Mouse (Mus musculus) CH12.LX (cell line): ENCODE measurements at regions not wholly inside any gene's neighbourhood (a gene's known extent, or its start where the extent isn't known, plus 50 kb on each side); places are given as distances from the start of the nearest gene placed in this dataset.

Experiments
- DNase-seq: peaks from one replicate; pipeline ENCODE4 v3.0.0-alpha.2; 2013; ENCODE audit errors: extremely low read depth
- H3K27ac ChIP-seq: 2 replicates; pipeline ENCODE4 v1.5.1; 2012; ENCODE audit warnings: low read depth, mild to moderate bottlenecking, control low read depth, moderate library complexity; ENCODE audit not compliant: insufficient read depth
- H3K27me3 ChIP-seq: replicated peaks from 2 replicates; pipeline ENCODE3; 2012; ENCODE audit warnings: inconsistent platforms
- H3K36me3 ChIP-seq, 2 experiments: replicated peaks in 1 of 2; 2 replicates each; pipeline versions ENCODE3 to v1.6.1; 2012; ENCODE audit warnings: inconsistent platforms in 1 of 2, low read length in 1 of 2, mild to moderate bottlenecking in 1 of 2, mixed read lengths in 1 of 2, moderate library complexity in 1 of 2; ENCODE audit not compliant: control insufficient read depth in 1 of 2, insufficient read depth in 1 of 2
- H3K4me1 ChIP-seq, 2 experiments: 2 replicates each; pipeline ENCODE4 v1.6.1; 2012; ENCODE audit warnings: inconsistent platforms in 1 of 2, moderate library complexity in 1 of 2; ENCODE audit not compliant: insufficient read depth in 2 of 2, control insufficient read depth in 1 of 2
- H3K4me2 ChIP-seq: 2 replicates; pipeline ENCODE4 v1.6.1; 2012; ENCODE audit warnings: low read depth, mild to moderate bottlenecking, control low read depth; ENCODE audit not compliant: poor library complexity, insufficient read depth, severe bottlenecking
- H3K4me3 ChIP-seq, 3 experiments: fragments of 150-350 bp in 1 of 3; sonication (generic) in 1 of 3; replicated peaks in 1 of 3; 2 replicates each; pipeline versions ENCODE3 to v1.5.1; 2011 to 2012; ENCODE audit warnings: low read depth in 2 of 3, low read length in 2 of 3, mild to moderate bottlenecking in 2 of 3, moderate library complexity in 2 of 3, control low read depth in 1 of 3, improper control_type of control experiment in 1 of 3, inconsistent platforms in 1 of 3, mixed read lengths in 1 of 3; ENCODE audit not compliant: poor library complexity in 1 of 3
- H3K79me2 ChIP-seq: replicated peaks from 2 replicates; pipeline ENCODE4 v1.6.1; 2012; ENCODE audit warnings: mild to moderate bottlenecking, moderate library complexity; ENCODE audit not compliant: control insufficient read depth, poor library complexity, insufficient read depth, severe bottlenecking; ENCODE audit errors: extremely low read depth
- H3K9ac ChIP-seq: 2 replicates; pipeline ENCODE4 v1.6.1; 2012; ENCODE audit warnings: low read depth, mild to moderate bottlenecking, control low read depth, moderate library complexity; ENCODE audit not compliant: insufficient read depth
- H3K9me3 ChIP-seq: replicated peaks from 2 replicates; pipeline ENCODE3; 2012; ENCODE audit warnings: low read length, inconsistent platforms, mixed read lengths
- BHLHE40 ChIP-seq: IDR thresholded peaks from 2 replicates; pipeline ENCODE4 v1.6.1; 2011; ENCODE audit warnings: mild to moderate bottlenecking, low read depth, low read length, improper control_type of control experiment
- CHD1 ChIP-seq: IDR thresholded peaks from 2 replicates; pipeline ENCODE4 v1.6.1; 2012; ENCODE audit warnings: low read depth, low read length, improper control_type of control experiment, inconsistent platforms
- CHD2 ChIP-seq: IDR thresholded peaks from 2 replicates; pipeline ENCODE4 v1.6.1; 2011; ENCODE audit warnings: low read length, improper control_type of control experiment
- E2F4 ChIP-seq: IDR thresholded peaks from 2 replicates; pipeline ENCODE4 v1.6.1; 2011; ENCODE audit warnings: low read depth, low read length, improper control_type of control experiment; ENCODE audit not compliant: insufficient replicate concordance
- EP300 ChIP-seq: IDR thresholded peaks from 2 replicates; pipeline ENCODE4 v1.6.1; 2011; ENCODE audit warnings: low read length, improper control_type of control experiment
- ETS1 ChIP-seq: conservative IDR thresholded peaks from 2 replicates; pipeline ENCODE4 v1.6.1; 2012; ENCODE audit warnings: low read depth, mild to moderate bottlenecking, inconsistent platforms, low read length, improper control_type of control experiment, moderate library complexity
- GABPA ChIP-seq: IDR thresholded peaks from 2 replicates; pipeline ENCODE4 v1.6.1; 2012; ENCODE audit warnings: low read depth, low read length, improper control_type of control experiment, inconsistent platforms; ENCODE audit not compliant: insufficient replicate concordance
- HCFC1 ChIP-seq: IDR thresholded peaks from 2 replicates; pipeline ENCODE4 v1.6.1; 2012; ENCODE audit warnings: low read depth, mild to moderate bottlenecking, inconsistent platforms, low read length, improper control_type of control experiment
- JUN ChIP-seq: IDR thresholded peaks from 2 replicates; pipeline ENCODE4 v1.6.1; 2011; ENCODE audit warnings: low read depth, mild to moderate bottlenecking, low read length, improper control_type of control experiment, moderate library complexity; ENCODE audit not compliant: insufficient read depth
- KAT2A ChIP-seq: IDR thresholded peaks from 2 replicates; pipeline ENCODE4 v1.6.1; 2012; ENCODE audit warnings: low read length, improper control_type of control experiment, inconsistent platforms; ENCODE audit not compliant: insufficient replicate concordance
- MEF2A ChIP-seq: IDR thresholded peaks from 2 replicates; pipeline ENCODE4 v1.6.1; 2014; ENCODE audit warnings: low read depth, mild to moderate bottlenecking, inconsistent platforms, low read length, improper control_type of control experiment, borderline replicate concordance
- MYC ChIP-seq: IDR thresholded peaks from 2 replicates; pipeline ENCODE4 v1.6.1; 2011; ENCODE audit warnings: low read depth, mild to moderate bottlenecking, improper control_type of control experiment, low read length
- NRF1 ChIP-seq: IDR thresholded peaks from 2 replicates; pipeline ENCODE4 v1.6.1; 2014; ENCODE audit warnings: low read depth, mild to moderate bottlenecking, inconsistent platforms, low read length, improper control_type of control experiment, moderate library complexity
- PAX5 ChIP-seq: IDR thresholded peaks from 2 replicates; pipeline ENCODE4 v1.6.1; 2012; ENCODE audit warnings: low read length, inconsistent platforms, mixed read lengths
- POLR2A ChIP-seq: IDR thresholded peaks from 2 replicates; pipeline ENCODE4 v1.6.1; 2011; ENCODE audit warnings: low read depth, mild to moderate bottlenecking, improper control_type of control experiment, low read length
- RCOR1 ChIP-seq: conservative IDR thresholded peaks from 2 replicates; pipeline ENCODE4 v1.6.1; 2012; ENCODE audit warnings: low read depth, mild to moderate bottlenecking, inconsistent platforms, low read length, improper control_type of control experiment
- SIN3A ChIP-seq: IDR thresholded peaks from 2 replicates; pipeline ENCODE4 v1.6.1; 2012; ENCODE audit warnings: low read length, improper control_type of control experiment, inconsistent platforms
- SMC3 ChIP-seq: IDR thresholded peaks from 2 replicates; pipeline ENCODE4 v1.6.1; 2011; ENCODE audit warnings: low read depth, low read length, improper control_type of control experiment
- TBP ChIP-seq: conservative IDR thresholded peaks from 2 replicates; pipeline ENCODE4 v1.6.1; 2011; ENCODE audit warnings: low read depth, low read length, improper control_type of control experiment
- TCF12 ChIP-seq: IDR thresholded peaks from 2 replicates; pipeline ENCODE4 v1.6.1; 2014; ENCODE audit warnings: low read depth, mild to moderate bottlenecking, inconsistent platforms, low read length, improper control_type of control experiment
- USF2 ChIP-seq: conservative IDR thresholded peaks from 2 replicates; pipeline ENCODE4 v1.6.1; 2011; ENCODE audit warnings: low read depth, low read length, improper control_type of control experiment
- ZKSCAN1 ChIP-seq: IDR thresholded peaks from 2 replicates; pipeline ENCODE4 v1.6.1; 2012; ENCODE audit warnings: low read depth, inconsistent platforms, low read length, improper control_type of control experiment, borderline replicate concordance
- ZMIZ1 ChIP-seq: IDR thresholded peaks from 2 replicates; pipeline ENCODE4 v1.6.1; 2012; ENCODE audit warnings: low read depth, mild to moderate bottlenecking, inconsistent platforms, low read length, improper control_type of control experiment
- ZNF384 ChIP-seq: IDR thresholded peaks from 2 replicates; pipeline ENCODE4 v1.6.1; 2012; ENCODE audit warnings: low read depth, low read length, improper control_type of control experiment, inconsistent platforms
- dilution Hi-C: fragments of 300-500 bp; cut with MboI; formaldehyde crosslinking; loops from 2 replicates; pipeline ENCODE4 v1.14.3; 2020; ENCODE audit warnings: low sequenced_read_pairs; ENCODE audit not compliant: extremely low pct_unique_long_range_greater_than_20kb, extremely low pct_ligation_motif_present
- in situ Hi-C: fragments of 300-500 bp; cut with MboI; formaldehyde crosslinking; loops from 3 replicates; pipeline ENCODE4 v1.14.3; 2019; ENCODE audit warnings: low sequenced_read_pairs, low pct_ligation_motif_present, low pct_unique_long_range_greater_than_20kb, mixed read lengths

GRCm38 (mm10) chr13:44086801-44087200, 302.2 kb downstream of the Cd83 start:
- Histone ChIP-seq H3K4me2 (no peak overlapping the region), H3K4me3 (no peak overlapping the region), H3K9me3 (no peaks in the 10 kb centered on the region), H3K27me3 (no peaks in the 10 kb centered on the region), H3K36me3 (no peaks in the 10 kb centered on the region), H3K4me1 (no peaks in the 10 kb centered on the region), H3K27ac (no peak overlapping the region), H3K79me2 (no peaks in the 10 kb centered on the region), H3K9ac (no peak overlapping the region)
- dilution Hi-C loops = no loop called here
- TF ChIP-seq BHLHE40 (no peak), HCFC1 (no peak), RCOR1 (no peak), SIN3A (no peak), EP300 (no peak), MEF2A (no peak), MYC (no peak), ZKSCAN1 (no peak), USF2 (no peak), CHD1 (no peak), KAT2A (no peak), NRF1 (no peak), ZNF384 (no peak), GABPA (no peak), TCF12 (no peak), ETS1 (no peak), POLR2A (no peak), TBP (no peak), CHD2 (no peak), E2F4 (no peak)
- DNase-seq = no peak
- in situ Hi-C loops = no loop called here

DNA sequence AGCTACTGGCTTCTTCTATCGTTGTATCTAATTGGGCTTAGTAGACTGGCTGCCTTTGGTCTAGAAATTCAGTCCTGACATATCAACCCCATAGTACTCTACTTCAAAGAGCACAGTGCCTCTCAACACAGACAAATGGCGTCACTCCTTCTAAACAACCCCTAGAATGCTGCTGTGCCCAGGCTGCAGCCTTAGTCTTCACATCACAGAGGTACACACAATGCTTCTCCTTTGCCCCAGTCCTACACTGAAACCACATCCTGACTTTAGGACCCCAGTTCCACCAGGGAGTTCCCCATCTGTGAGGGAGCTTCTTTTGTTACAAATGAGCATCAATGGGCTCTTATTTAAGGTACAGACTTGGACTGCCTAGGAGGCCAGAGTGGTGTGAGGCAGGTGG, 312.6 kb downstream of the Cd83 start:
- no peak for DNase-seq
- Histone ChIP-seq H3K9ac (no peak overlapping the region), H3K36me3 (no peaks in the 10 kb centered on the region), H3K9me3 (no peaks in the 10 kb centered on the region), H3K27me3 (no peaks in the 10 kb centered on the region), H3K4me1 (peaks cover 0 to 5% of the 10 kb centered on the region in 2 experiments; a peak in 2 of 4 replicates), H3K79me2 (no peaks in the 10 kb centered on the region), H3K27ac (no peak overlapping the region), H3K4me3 (no peak overlapping the region), H3K4me2 (no peak overlapping the region)
- TF ChIP-seq SMC3 = no peak
- TF ChIP-seq JUN = no peak
- no peak for TF ChIP-seq ZMIZ1
- no peak for TF ChIP-seq GABPA
- no peak for TF ChIP-seq POLR2A
- TF ChIP-seq NRF1 = no peak
- TF ChIP-seq MYC = no peak
- TF ChIP-seq ZKSCAN1 = no peak
- TF ChIP-seq PAX5 = no peak
- dilution Hi-C loops (no loop called here), in situ Hi-C loops (no loop called here)
